Mouse (Mus musculus) MEL (cell line): ENCODE results near the gene 1700042G07Rik.

Experiments
- CHD2 ChIP-seq: IDR thresholded peaks from 2 replicates; pipeline ENCODE4 v1.6.1; 2011; ENCODE audit warnings: low read length, improper control_type of control experiment
- CTCF ChIP-seq, 3 experiments: IDR thresholded peaks in 2 of 3; conservative IDR thresholded peaks in 1 of 3; 2 replicates each; pipeline ENCODE4 v1.5.1; 2011 to 2012; ENCODE audit warnings: low read length in 3 of 3, low read depth in 2 of 3, mild to moderate bottlenecking in 2 of 3, improper control_type of control experiment in 1 of 3, inconsistent platforms in 1 of 3, mixed read lengths in 1 of 3, moderate library complexity in 1 of 3; ENCODE audit not compliant: control insufficient read depth in 1 of 3, insufficient read depth in 1 of 3, poor library complexity in 1 of 3, severe bottlenecking in 1 of 3
- EP300 ChIP-seq, 2 experiments: IDR thresholded peaks; 2 replicates each; pipeline ENCODE4 v1.6.1; 2011; ENCODE audit warnings: improper control_type of control experiment in 2 of 2, low read length in 2 of 2, low read depth in 1 of 2, mild to moderate bottlenecking in 1 of 2
- GATA1 ChIP-seq: IDR thresholded peaks from 2 replicates; pipeline ENCODE4 v1.6.1; 2011; ENCODE audit warnings: low read depth, low read length, improper control_type of control experiment
- JUND ChIP-seq: IDR thresholded peaks from 2 replicates; pipeline ENCODE4 v1.6.1; 2011; ENCODE audit warnings: low read depth, mild to moderate bottlenecking, improper control_type of control experiment, low read length
- POLR2AphosphoS5 ChIP-seq: IDR thresholded peaks from 2 replicates; pipeline ENCODE4 v1.6.1; 2012; ENCODE audit warnings: low read depth, borderline replicate concordance, mild to moderate bottlenecking, inconsistent platforms, low read length, moderate library complexity, mixed read lengths
- TAL1 ChIP-seq: IDR thresholded peaks from 2 replicates; pipeline ENCODE4 v1.6.1; 2012; ENCODE audit warnings: mild to moderate bottlenecking, inconsistent platforms, low read length, moderate library complexity, mixed read lengths
- ZC3H11A ChIP-seq: IDR thresholded peaks from 2 replicates; pipeline ENCODE4 v1.6.1; 2012; ENCODE audit warnings: low read depth, mild to moderate bottlenecking, inconsistent platforms, low read length, improper control_type of control experiment

DNA sequence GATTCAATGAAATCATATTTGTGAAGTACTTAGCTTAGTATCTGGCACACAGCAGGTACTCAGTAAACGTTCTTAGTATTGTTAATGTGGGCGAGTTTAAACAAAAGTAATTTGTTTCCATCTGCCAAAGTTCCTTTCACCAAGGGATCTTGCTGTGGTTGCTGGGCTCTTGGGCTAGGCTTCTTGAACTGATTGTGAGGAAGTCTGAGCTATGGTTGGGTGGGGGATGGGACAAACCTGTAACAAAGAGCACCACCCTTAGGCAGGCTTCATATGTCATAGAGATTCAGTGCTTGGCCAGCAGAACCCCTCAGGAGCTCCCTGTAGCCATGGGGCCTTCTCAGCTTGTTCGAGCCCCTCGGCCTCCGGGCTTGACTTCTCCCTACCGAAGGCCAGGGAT lies at the start of gene 1700042G07Rik, which contains the start of gene Gm49337:
- TF ChIP-seq CTCF (IDR thresholded peaks at IDR 0.05 in 2 of 3, conservative IDR thresholded peaks at IDR 0.05 in 1 of 3; ENCODE audit: control insufficient read depth in 1 of 3, insufficient read depth in 1 of 3, low read depth in 2 of 3, low read length in 3 of 3, poor library complexity in 1 of 3, severe bottlenecking in 1 of 3) (no peak), CHD2 (no peak), JUND (no peak), POLR2AphosphoS5 (no peak), EP300 (IDR thresholded peaks at IDR 0.05; ENCODE audit: low read depth in 1 of 2, low read length in 2 of 2) (no peak), TAL1 (no peak), ZC3H11A (no peak), GATA1 (no peak)
